ENCODE assay signal across 7 mouse cellular contexts in genomic region chr3:138893520-138893919, GRCm38 (mm10).
DNase-seq lines count a peak whose midpoint lies in the region; ATAC-seq lines count a peak whose summit lies in the region.

No protein-coding gene starts in this region.

- H3K27ac ChIP-seq in liver, embryonic 12.5 days: no peak overlapping the region
- peak overlapping the region; percentile 44 to 51; a peak in 3 of 4 replicates for H3K27ac ChIP-seq in heart, embryonic 14.5 days (replicated peaks in 1 of 2; ENCODE audit: control insufficient read depth in 1 of 2, insufficient read depth in 1 of 2, low read depth in 2 of 2, low read length in 2 of 2)
- peak overlapping the region; percentile 60; the same call in 1 of the 2 replicates for H3K27ac ChIP-seq in midbrain, embryonic 15.5 days

- peak; percentile 81 for ATAC-seq in liver, embryonic 12.5 days
- ATAC-seq in heart, embryonic 14.5 days (ENCODE audit: insufficient number of reproducible peaks, insufficient read depth, low FRiP score, low read depth): peak; percentile 33; the same call in 1 of the 2 replicates
- 0 out of 2 replicates have a peak, but pooled peaks have one; percentile 57 for ATAC-seq in midbrain, embryonic 15.5 days (replicated peaks)
- ATAC-seq in cerebellum, adult (ENCODE audit: insufficient number of reproducible peaks, low FRiP score, low TSS enrichment): no peak

- no peak overlapping the region for H3K9ac ChIP-seq in liver, embryonic 12.5 days
- H3K9ac ChIP-seq in heart, embryonic 14.5 days (ENCODE audit: low read length): no peak overlapping the region
- no peak overlapping the region for H3K9ac ChIP-seq in midbrain, embryonic 15.5 days

- H3K9me3 ChIP-seq in liver, embryonic 12.5 days (replicated peaks): no peaks in the 10 kb centered on the region
- H3K9me3 ChIP-seq in heart, embryonic 14.5 days (ENCODE audit: control insufficient read depth, low read length): no peaks in the 10 kb centered on the region
- H3K9me3 ChIP-seq in midbrain, embryonic 15.5 days: no peaks in the 10 kb centered on the region

- peaks cover 4% of the 10 kb centered on the region; the same call in 1 of the 2 replicates for H3K36me3 ChIP-seq in liver, embryonic 12.5 days
- H3K36me3 ChIP-seq in heart, embryonic 14.5 days (ENCODE audit: control insufficient read depth, insufficient read depth, low read length): 0 out of 2 replicates have a peak, but pooled peaks cover 2% of the 10 kb centered on the region
- H3K36me3 ChIP-seq in midbrain, embryonic 15.5 days (replicated peaks): no peaks in the 10 kb centered on the region; the same call in 1 of the 2 replicates

- no peak overlapping the region for H3K4me3 ChIP-seq in liver, embryonic 12.5 days
- no peak overlapping the region for H3K4me3 ChIP-seq in heart, embryonic 14.5 days (ENCODE audit: control insufficient read depth in 1 of 2, insufficient read depth in 1 of 2, low read depth in 1 of 2, low read length in 2 of 2)
- no peak overlapping the region for H3K4me3 ChIP-seq in midbrain, embryonic 15.5 days

- WGBS in liver, embryonic 12.5 days (ENCODE audit: insufficient replicate concordance): 19% methylated on average over 5 of the region's 5 CpGs
- WGBS in heart, embryonic 14.5 days: 27% methylated on average over 5 of the region's 5 CpGs
- 39% methylated on average over 5 of the region's 5 CpGs for WGBS in midbrain, embryonic 15.5 days

- DNase-seq in liver: no peak
- peak; percentile 21 for DNase-seq in c-Kit-positive CD71-positive TER-119-negative erythroid progenitor cells, embryonic 14.5 days (ENCODE audit: low read depth)
- no peak for DNase-seq in right cerebral cortex, postnatal 10 days (ENCODE audit: low spot score in 2 of 2)

- peaks cover 31% of the 10 kb centered on the region for H3K4me1 ChIP-seq in liver, embryonic 12.5 days
- peaks cover 5 to 18% of the 10 kb centered on the region in 2 experiments; a peak in 3 of 4 replicates for H3K4me1 ChIP-seq in heart, embryonic 14.5 days (ENCODE audit: control insufficient read depth in 2 of 2, insufficient read depth in 2 of 2, low read length in 2 of 2)
- H3K4me1 ChIP-seq in midbrain, embryonic 15.5 days: peaks cover 19% of the 10 kb centered on the region

- peak overlapping the region; percentile 38 for H3K4me2 ChIP-seq in liver, embryonic 12.5 days
- no peak overlapping the region for H3K4me2 ChIP-seq in heart, embryonic 14.5 days (ENCODE audit: low read length)
- H3K4me2 ChIP-seq in midbrain, embryonic 15.5 days: no peak overlapping the region

- H3K27me3 ChIP-seq in liver, embryonic 12.5 days (replicated peaks): no peaks in the 10 kb centered on the region
- H3K27me3 ChIP-seq in heart, embryonic 14.5 days (ENCODE audit: control insufficient read depth, insufficient read depth, low read length): no peaks in the 10 kb centered on the region
- H3K27me3 ChIP-seq in midbrain, embryonic 15.5 days (replicated peaks): no peaks in the 10 kb centered on the region
